Mouse (Mus musculus): ENCODE results near the gene Gm2310. TPM values are rescaled to one million over a fixed set of nuclear protein-coding genes. Genes with fewer than 3 reads are reported as not detected.
"Not testable (repeated sequence)": the region's sequence is repeated elsewhere in the genome, so short reads cannot be mapped to it uniquely, and the experiment has no call there.

Gm2310 gene
- polyA plus RNA-seq (2015; fragmentation: Nextera tagmentation; extraction: Ambion mirVana) = not detected in 2 replicates

DNA sequence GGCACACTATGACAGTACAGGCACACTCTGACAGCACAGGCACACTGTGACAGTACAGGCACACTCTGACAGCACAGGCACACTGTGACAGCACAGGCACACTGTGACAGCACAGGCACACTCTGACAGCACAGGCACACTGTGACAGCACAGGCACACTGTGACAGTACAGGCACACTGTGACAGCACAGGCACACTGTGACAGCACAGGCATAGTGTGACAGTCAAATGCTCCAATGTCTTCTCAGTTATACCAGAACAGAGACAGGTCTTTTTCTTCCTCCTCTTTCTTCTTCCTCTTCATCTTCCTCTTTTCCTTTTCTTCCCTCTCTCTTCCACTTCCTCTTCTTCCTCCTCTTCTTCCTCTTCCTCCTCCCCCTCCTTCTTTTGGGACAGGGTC, at the start of gene Gm2310:
Gene Gm2310 (minus strand): TSS at position 101 of the 400 bp plus-strand sequence.
- H3K27ac ChIP-seq; H3K4me3 ChIP-seq (replicated peaks); H3K4me1 ChIP-seq (replicated peaks); H3K36me3 ChIP-seq; H3K9me3 ChIP-seq; H3K4me2 ChIP-seq (replicated peaks); H3K9ac ChIP-seq; H3K27me3 ChIP-seq (replicated peaks); ATAC-seq: not testable (repeated sequence)

DNA sequence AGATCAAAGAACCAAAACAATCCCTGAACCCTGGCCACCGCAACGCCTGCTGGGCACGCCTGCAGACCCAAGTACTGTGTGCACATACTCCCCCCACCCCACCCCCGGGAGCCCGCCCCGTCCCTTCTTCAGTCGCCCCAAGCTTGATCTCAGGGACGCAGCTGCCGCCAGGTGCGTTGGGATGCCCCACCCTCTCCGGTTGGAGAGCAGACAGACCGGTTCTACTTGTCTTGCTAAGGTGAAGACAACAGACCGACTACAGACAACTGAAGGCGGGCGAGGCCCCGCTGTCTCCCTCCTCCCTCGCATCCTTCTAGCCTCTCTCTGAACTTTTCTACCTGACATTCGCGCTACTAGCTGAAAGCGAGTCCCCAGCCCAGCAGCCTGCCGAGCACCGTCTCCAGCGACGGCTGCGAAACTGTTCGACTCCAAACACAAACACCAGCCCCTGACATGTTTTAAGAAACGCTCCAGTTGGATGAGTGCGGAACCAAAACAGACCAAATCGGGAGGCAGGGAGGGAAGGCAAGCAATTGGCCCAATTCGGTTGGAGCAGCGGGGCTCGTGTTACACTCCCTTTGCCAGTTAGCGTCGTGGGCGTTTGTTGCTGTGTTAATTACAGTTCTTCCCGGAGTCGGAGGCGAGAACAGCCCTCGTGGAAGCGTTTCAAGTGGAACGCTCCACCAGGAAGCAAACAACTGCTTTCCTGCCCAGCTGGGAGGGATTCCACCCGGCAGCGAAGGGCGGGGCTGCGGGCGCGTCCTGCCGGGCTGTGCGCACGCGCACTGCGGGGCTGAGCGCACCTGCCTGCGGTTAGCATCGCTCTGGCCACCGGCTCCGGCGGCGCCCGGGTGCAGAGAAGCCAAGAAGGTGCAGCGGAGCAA, 49.1 kb upstream of the Gm2310 start:
- H3K9ac ChIP-seq = peak overlapping the region; percentile 48
- H3K4me2 ChIP-seq (replicated peaks) = peak overlapping the region; percentile 92
- H3K27ac ChIP-seq = peak overlapping the region; percentile 88
- no peaks in the 10 kb centered on the region for H3K36me3 ChIP-seq
- no peaks in the 10 kb centered on the region for H3K9me3 ChIP-seq
- H3K4me1 ChIP-seq (replicated peaks) = no peaks in the 10 kb centered on the region
- H3K27me3 ChIP-seq (replicated peaks) = no peaks in the 10 kb centered on the region
- peak; percentile 93 for ATAC-seq
- peak overlapping the region; percentile 57 for H3K4me3 ChIP-seq (replicated peaks)
- WGBS = under 1% methylated on average over 61 of the region's 61 CpGs

GRCm38 (mm10) chr15:8568286-8568644, 48.5 kb upstream of the Gm2310 start:
- peak overlapping the region; percentile 92 for H3K4me2 ChIP-seq (replicated peaks)
- H3K9ac ChIP-seq = 0 out of 2 replicates have a peak overlapping the region, but pooled peaks have one; percentile 48
- H3K9me3 ChIP-seq = no peaks in the 10 kb centered on the region
- 0% methylated on average over 7 of the region's 7 CpGs for WGBS
- peak; percentile 36 for ATAC-seq
- no peaks in the 10 kb centered on the region for H3K4me1 ChIP-seq (replicated peaks)
- H3K27me3 ChIP-seq (replicated peaks) = no peaks in the 10 kb centered on the region
- peak overlapping the region; percentile 88 for H3K27ac ChIP-seq
- peak overlapping the region; percentile 57 for H3K4me3 ChIP-seq (replicated peaks)
- no peaks in the 10 kb centered on the region for H3K36me3 ChIP-seq

GRCm38 (mm10) chr15:8565416-8565815, 45.7 kb upstream of the Gm2310 start:
- H3K4me1 ChIP-seq (replicated peaks) = no peaks in the 10 kb centered on the region
- ATAC-seq = no peak
- no peak overlapping the region for H3K27ac ChIP-seq
- H3K9me3 ChIP-seq = no peaks in the 10 kb centered on the region
- 65% methylated on average over 6 of the region's 6 CpGs for WGBS
- H3K27me3 ChIP-seq (replicated peaks) = no peaks in the 10 kb centered on the region
- no peak overlapping the region for H3K9ac ChIP-seq
- no peaks in the 10 kb centered on the region for H3K36me3 ChIP-seq
- H3K4me3 ChIP-seq (replicated peaks) = no peak overlapping the region
- no peak overlapping the region for H3K4me2 ChIP-seq (replicated peaks)

- no peak overlapping the region for H3K27ac ChIP-seq
- WGBS = 84% methylated on average over 3 of the region's 3 CpGs
- no peaks in the 10 kb centered on the region for H3K27me3 ChIP-seq (replicated peaks)
- H3K4me2 ChIP-seq (replicated peaks) = no peak overlapping the region
- H3K36me3 ChIP-seq = no peaks in the 10 kb centered on the region
- no peak overlapping the region for H3K9ac ChIP-seq
- H3K4me1 ChIP-seq (replicated peaks) = no peaks in the 10 kb centered on the region
- no peak for ATAC-seq
- H3K9me3 ChIP-seq = no peaks in the 10 kb centered on the region
- H3K4me3 ChIP-seq (replicated peaks) = no peak overlapping the region
These were observed 44.6 kb upstream of the Gm2310 start for GRCm38 (mm10) chr15:8564331-8564730.

DNA sequence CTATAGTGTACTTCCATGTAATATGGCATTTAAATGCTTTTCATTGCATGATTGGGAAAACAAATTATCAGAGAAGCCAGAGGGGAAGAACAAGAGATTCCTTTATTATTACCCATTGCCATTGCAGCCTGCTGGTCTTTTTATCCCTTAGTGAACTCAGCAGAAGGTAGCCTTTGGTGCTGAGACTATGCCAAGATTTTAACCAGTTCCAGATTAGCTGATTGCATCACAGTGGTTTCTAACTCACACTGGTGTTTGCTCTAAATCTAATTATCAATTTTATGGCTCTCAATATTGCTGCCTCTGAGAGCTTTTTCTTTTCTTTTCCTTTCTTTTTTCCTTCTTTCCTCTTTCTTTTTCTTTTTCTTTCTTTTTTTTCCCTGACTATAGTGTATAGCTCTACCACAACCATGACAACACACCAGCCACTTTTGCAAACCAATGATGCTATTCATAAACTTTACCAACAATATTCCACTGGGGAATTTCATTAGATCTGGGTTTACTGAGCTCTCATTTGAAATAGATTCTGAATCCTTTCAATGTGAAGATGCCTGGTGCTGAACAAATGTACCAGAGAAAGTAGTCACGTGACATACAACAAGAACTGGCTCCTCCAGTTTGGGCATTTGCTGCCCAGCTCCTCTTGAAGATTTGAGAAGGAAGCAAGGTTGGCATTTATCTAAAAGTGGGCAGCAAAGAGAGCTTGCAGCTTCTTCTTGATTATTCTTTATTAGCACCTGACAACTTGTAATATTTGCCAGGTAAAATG, 43.9 kb upstream of the Gm2310 start:
- no peak for ATAC-seq
- Histone ChIP-seq H3K9ac (no peak overlapping the region), H3K4me1 (replicated peaks) (no peaks in the 10 kb centered on the region), H3K27ac (no peak overlapping the region), H3K36me3 (no peaks in the 10 kb centered on the region), H3K9me3 (no peaks in the 10 kb centered on the region), H3K27me3 (replicated peaks) (no peaks in the 10 kb centered on the region), H3K4me3 (replicated peaks) (no peak overlapping the region), H3K4me2 (replicated peaks) (no peak overlapping the region)
- WGBS = 85% methylated on average over 1 of the region's 1 CpGs

GRCm38 (mm10) chr15:8562776-8563175, 43.0 kb upstream of the Gm2310 start:
- no peak overlapping the region for H3K27ac ChIP-seq
- no peaks in the 10 kb centered on the region for H3K36me3 ChIP-seq
- no peak overlapping the region for H3K9ac ChIP-seq
- H3K27me3 ChIP-seq (replicated peaks) = no peaks in the 10 kb centered on the region
- no peak for ATAC-seq
- H3K9me3 ChIP-seq = no peaks in the 10 kb centered on the region
- 86% methylated on average over 7 of the region's 7 CpGs for WGBS
- no peak overlapping the region for H3K4me3 ChIP-seq (replicated peaks)
- H3K4me1 ChIP-seq (replicated peaks) = no peaks in the 10 kb centered on the region
- no peak overlapping the region for H3K4me2 ChIP-seq (replicated peaks)

DNA sequence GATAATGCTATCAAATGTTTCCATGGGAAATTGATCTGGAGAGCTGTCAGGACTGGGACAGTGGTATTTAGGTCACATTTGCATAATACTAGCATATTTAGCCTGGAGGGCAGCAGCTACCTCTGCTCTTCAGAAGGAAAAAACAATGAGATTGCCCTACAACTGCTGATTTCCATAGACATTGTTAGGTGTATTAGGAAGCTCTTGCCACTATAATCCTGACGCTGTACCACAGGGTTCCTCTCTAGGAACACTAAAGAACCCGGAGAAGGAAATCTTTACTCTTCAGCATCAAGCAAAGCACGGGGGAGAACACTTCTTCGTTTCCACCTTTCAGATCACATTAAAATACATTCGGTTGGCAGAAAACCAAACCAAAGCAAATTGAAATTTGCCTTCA, 11.4 kb upstream of the Gm2310 start:
- no peak for ATAC-seq
- Histone ChIP-seq H3K9me3 (no peaks in the 10 kb centered on the region), H3K27me3 (replicated peaks) (no peaks in the 10 kb centered on the region), H3K9ac (no peak overlapping the region), H3K36me3 (no peaks in the 10 kb centered on the region), H3K4me1 (replicated peaks) (no peaks in the 10 kb centered on the region), H3K4me2 (replicated peaks) (no peak overlapping the region), H3K27ac (no peak overlapping the region), H3K4me3 (replicated peaks) (no peak overlapping the region)
- 82% methylated on average over 5 of the region's 5 CpGs for WGBS

DNA sequence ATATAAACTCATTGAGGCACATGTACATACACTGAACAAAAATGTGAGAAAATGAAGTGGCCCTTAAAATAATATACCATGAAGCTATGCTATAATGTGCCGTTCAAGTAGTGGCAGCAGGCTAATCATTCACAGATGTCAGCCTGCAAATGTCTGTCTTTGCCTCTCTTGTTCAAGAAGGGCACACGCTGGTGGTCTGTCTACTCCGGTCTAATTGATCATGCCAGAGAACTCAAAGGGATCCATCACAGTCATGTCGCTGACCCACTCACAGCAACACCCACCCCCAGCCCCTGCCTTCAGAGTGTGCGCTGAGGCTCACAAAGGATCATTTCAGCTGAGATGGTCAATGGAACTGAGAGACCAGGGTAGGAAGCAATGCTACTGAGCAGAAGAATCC, 6.8 kb downstream of the Gm2310 start:
- no peak overlapping the region for H3K27ac ChIP-seq
- H3K36me3 ChIP-seq = no peaks in the 10 kb centered on the region
- no peaks in the 10 kb centered on the region for H3K4me1 ChIP-seq (replicated peaks)
- no peaks in the 10 kb centered on the region for H3K9me3 ChIP-seq
- no peak overlapping the region for H3K4me2 ChIP-seq (replicated peaks)
- no peak overlapping the region for H3K9ac ChIP-seq
- no peak for ATAC-seq
- no peaks in the 10 kb centered on the region for H3K27me3 ChIP-seq (replicated peaks)
- no peak overlapping the region for H3K4me3 ChIP-seq (replicated peaks)
- 67% methylated on average over 5 of the region's 5 CpGs for WGBS

DNA sequence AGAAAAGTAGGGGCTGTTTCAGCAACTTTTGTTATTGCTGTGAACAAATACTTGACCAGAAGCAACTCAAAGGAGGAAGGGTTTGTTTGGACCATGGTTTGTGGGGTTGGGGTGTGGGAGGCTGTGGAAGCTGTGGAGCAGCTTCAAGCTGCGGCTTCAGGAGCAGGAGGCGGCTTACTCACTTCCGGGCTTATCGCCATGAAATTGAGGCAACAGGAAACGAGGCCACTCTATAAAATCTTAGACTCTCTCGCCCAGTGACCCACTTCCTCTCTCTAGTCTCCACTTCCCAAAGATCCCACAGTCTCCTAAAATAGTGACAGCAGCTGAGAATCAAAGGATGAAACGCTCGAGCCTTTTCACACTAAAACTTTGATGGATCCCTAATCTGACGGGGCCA, 7.9 kb downstream of the Gm2310 start:
- peak overlapping the region; percentile 3; the same call in 1 of the 2 replicates for H3K4me2 ChIP-seq (replicated peaks)
- ATAC-seq = no peak
- no peak overlapping the region for H3K9ac ChIP-seq
- H3K9me3 ChIP-seq = no peaks in the 10 kb centered on the region
- no peak overlapping the region for H3K4me3 ChIP-seq (replicated peaks)
- H3K36me3 ChIP-seq = no peaks in the 10 kb centered on the region
- 48% methylated on average over 9 of the region's 9 CpGs for WGBS
- H3K27me3 ChIP-seq (replicated peaks) = no peaks in the 10 kb centered on the region
- no peak overlapping the region for H3K27ac ChIP-seq
- H3K4me1 ChIP-seq (replicated peaks) = no peaks in the 10 kb centered on the region

- no peak overlapping the region for H3K4me2 ChIP-seq (replicated peaks)
- H3K4me1 ChIP-seq (replicated peaks) = no peaks in the 10 kb centered on the region
- H3K4me3 ChIP-seq (replicated peaks) = no peak overlapping the region
- WGBS = 87% methylated on average over 2 of the region's 2 CpGs
- H3K9me3 ChIP-seq = no peaks in the 10 kb centered on the region
- no peak for ATAC-seq
- no peak overlapping the region for H3K9ac ChIP-seq
- H3K27ac ChIP-seq = no peak overlapping the region
- no peaks in the 10 kb centered on the region for H3K36me3 ChIP-seq
- H3K27me3 ChIP-seq (replicated peaks) = no peaks in the 10 kb centered on the region
These were observed 17.3 kb downstream of the Gm2310 start for GRCm38 (mm10) chr15:8502431-8502830.

DNA sequence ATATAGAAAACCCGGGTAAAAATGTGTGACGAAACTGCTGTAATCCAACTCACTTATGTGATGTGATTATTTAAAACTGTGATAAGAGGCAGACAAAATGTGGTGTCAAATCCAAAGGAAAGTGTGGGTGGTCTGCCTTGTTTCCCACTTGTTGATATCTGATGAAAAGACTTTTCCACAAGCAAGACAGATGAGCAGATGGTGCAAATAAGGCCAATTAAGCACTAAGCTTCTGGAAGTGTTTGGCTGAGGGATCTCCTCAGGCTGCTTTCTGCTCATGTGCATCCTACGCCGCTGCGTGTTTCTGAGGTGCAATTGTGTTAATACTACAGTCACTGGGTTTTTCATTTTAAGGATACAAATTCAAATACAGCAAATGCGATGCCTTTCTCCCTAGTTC, 34.5 kb downstream of the Gm2310 start:
- WGBS = 79% methylated on average over 6 of the region's 6 CpGs
- ATAC-seq = no peak
- Histone ChIP-seq H3K36me3 (no peaks in the 10 kb centered on the region), H3K9me3 (no peaks in the 10 kb centered on the region), H3K4me3 (replicated peaks) (no peak overlapping the region), H3K27me3 (replicated peaks) (no peaks in the 10 kb centered on the region), H3K4me2 (replicated peaks) (no peak overlapping the region), H3K9ac (no peak overlapping the region), H3K4me1 (replicated peaks) (no peaks in the 10 kb centered on the region), H3K27ac (no peak overlapping the region)
